ENCODE assay signal across 8 mouse cellular contexts in the genomic region with DNA sequence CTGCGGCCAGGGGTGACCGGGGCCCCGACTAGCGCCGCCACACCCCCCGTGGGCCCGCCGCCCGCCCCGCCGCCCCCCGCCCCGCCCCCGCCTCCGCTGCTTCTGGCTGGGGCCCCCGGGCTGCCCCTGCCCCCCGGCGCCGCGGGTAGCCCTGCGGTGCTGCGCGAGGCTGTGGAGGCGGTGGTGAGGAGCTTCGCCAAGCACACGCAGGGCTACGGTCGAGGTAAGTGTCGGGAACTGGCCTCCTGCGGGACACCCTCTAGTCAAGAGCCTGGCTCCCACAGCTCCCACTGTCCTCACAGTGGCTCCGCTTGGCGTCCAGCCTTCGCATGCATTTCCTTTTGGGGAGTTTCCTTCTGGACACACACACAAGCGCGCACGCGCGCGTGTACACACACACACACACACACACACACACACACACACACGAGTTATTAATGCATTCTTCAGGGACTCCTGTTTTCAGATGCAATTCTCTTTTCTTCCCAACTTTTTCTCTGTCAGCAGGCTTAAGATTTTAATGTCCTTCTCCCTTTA. TPM values are rescaled to one million over a fixed set of nuclear protein-coding genes. Genes with fewer than 3 reads are reported as not detected.
A peak's percentile ranks its signal among the peaks of the same experiment; 100 is the strongest.
DNase-seq lines count a peak whose midpoint lies in the region; ATAC-seq and TF ChIP-seq lines count a peak whose summit lies in the region.

No protein-coding gene starts in this region.

- no peak for TF ChIP-seq EP300 in liver, postnatal 0 days (IDR thresholded peaks at IDR 0.05; ENCODE audit: low read depth)

- H3K36me3 ChIP-seq in embryonic facial prominence, embryonic 12.5 days, result no peaks in the 10 kb centered on the region
- H3K36me3 ChIP-seq in heart, embryonic 12.5 days, result peaks cover 12% of the 10 kb centered on the region; the same call in 1 of the 2 replicates
- H3K36me3 ChIP-seq in kidney, embryonic 16.5 days (ENCODE audit: insufficient read depth, low read length), result no peaks in the 10 kb centered on the region
- H3K36me3 ChIP-seq in liver, postnatal 0 days (replicated peaks; ENCODE audit: insufficient read depth, low read length), result no peaks in the 10 kb centered on the region

- H3K4me2 ChIP-seq in embryonic facial prominence, embryonic 12.5 days (replicated peaks), result peak overlapping the region; percentile 65
- H3K4me2 ChIP-seq in heart, embryonic 12.5 days, result peak overlapping the region; percentile 81
- peak overlapping the region; percentile 73 for H3K4me2 ChIP-seq in kidney, embryonic 16.5 days (replicated peaks; ENCODE audit: low read depth, low read length)
- H3K4me2 ChIP-seq in liver, postnatal 0 days (ENCODE audit: low read depth, low read length), result peak overlapping the region; percentile 96

- H3K9ac ChIP-seq in embryonic facial prominence, embryonic 12.5 days, result peak overlapping the region; percentile 95
- H3K9ac ChIP-seq in heart, embryonic 12.5 days, result peak overlapping the region; percentile 95
- peak overlapping the region; percentile 81 for H3K9ac ChIP-seq in kidney, embryonic 16.5 days (replicated peaks; ENCODE audit: low read length)
- peak overlapping the region; percentile 57 for H3K9ac ChIP-seq in liver, postnatal 0 days (replicated peaks)

- no peaks in the 10 kb centered on the region for H3K9me3 ChIP-seq in embryonic facial prominence, embryonic 12.5 days
- H3K9me3 ChIP-seq in heart, embryonic 12.5 days (replicated peaks), result no peaks in the 10 kb centered on the region
- H3K9me3 ChIP-seq in kidney, embryonic 16.5 days (ENCODE audit: low read length), result no peaks in the 10 kb centered on the region
- H3K9me3 ChIP-seq in liver, postnatal 0 days (ENCODE audit: low read length), result no peaks in the 10 kb centered on the region

- H3K4me3 ChIP-seq in embryonic facial prominence, embryonic 12.5 days, result peak overlapping the region; percentile 89
- H3K4me3 ChIP-seq in heart, embryonic 12.5 days, result peak overlapping the region; percentile 88
- H3K4me3 ChIP-seq in kidney, embryonic 16.5 days (ENCODE audit: low read length), result peak overlapping the region; percentile 71
- peak overlapping the region; percentile 62 for H3K4me3 ChIP-seq in liver, postnatal 0 days (ENCODE audit: low read depth, low read length)

- H3K27ac ChIP-seq in embryonic facial prominence, embryonic 12.5 days, result peak overlapping the region; percentile 97
- H3K27ac ChIP-seq in heart, embryonic 12.5 days (ENCODE audit: poor library complexity, severe bottlenecking), result peak overlapping the region; percentile 98
- H3K27ac ChIP-seq in kidney, embryonic 16.5 days (ENCODE audit: low read length), result peak overlapping the region; percentile 94
- H3K27ac ChIP-seq in liver, postnatal 0 days (ENCODE audit: low read depth), result peak overlapping the region; percentile 74

- peak; percentile 64 for ATAC-seq in embryonic facial prominence, embryonic 12.5 days (ENCODE audit: insufficient number of reproducible peaks, insufficient read depth, low FRiP score, low TSS enrichment)
- ATAC-seq in heart, embryonic 12.5 days (ENCODE audit: insufficient number of reproducible peaks, low FRiP score), result peak; percentile 57
- ATAC-seq in kidney, embryonic 16.5 days (ENCODE audit: low FRiP score, low TSS enrichment), result peak; percentile 56
- peak; percentile 51 for ATAC-seq in liver, postnatal 0 days
- no peak for ATAC-seq in monocyte, adult 5-6 weeks (replicated peaks; ENCODE audit: insufficient number of reproducible peaks, low FRiP score, low TSS enrichment, poor library complexity, severe bottlenecking)

- peaks cover 54% of the 10 kb centered on the region for H3K4me1 ChIP-seq in embryonic facial prominence, embryonic 12.5 days
- peaks cover 50% of the 10 kb centered on the region for H3K4me1 ChIP-seq in heart, embryonic 12.5 days (replicated peaks)
- H3K4me1 ChIP-seq in kidney, embryonic 16.5 days (ENCODE audit: insufficient read depth, low read length), result peaks cover 39% of the 10 kb centered on the region
- peaks cover 19% of the 10 kb centered on the region for H3K4me1 ChIP-seq in liver, postnatal 0 days (ENCODE audit: insufficient read depth)

- H3K27me3 ChIP-seq in embryonic facial prominence, embryonic 12.5 days, result peaks cover 6% of the 10 kb centered on the region
- 0 out of 2 replicates have a peak, but pooled peaks cover 5% of the 10 kb centered on the region for H3K27me3 ChIP-seq in heart, embryonic 12.5 days (replicated peaks)
- peaks cover 15% of the 10 kb centered on the region for H3K27me3 ChIP-seq in kidney, embryonic 16.5 days (ENCODE audit: insufficient read depth, low read length)
- H3K27me3 ChIP-seq in liver, postnatal 0 days (ENCODE audit: insufficient read depth, low read length), result peaks cover 52% of the 10 kb centered on the region

- TF ChIP-seq CTCF in liver, postnatal 0 days (IDR thresholded peaks at IDR 0.05; ENCODE audit: low read depth), result no peak

- DNase-seq in A20 (ENCODE audit: low read depth, low spot score), result peak; percentile 69
- DNase-seq in adipocyte (ENCODE audit: low spot score), result peak; percentile 88
- peak; percentile 45 for DNase-seq in liver, postnatal 0 days
- peak; percentile 66 for DNase-seq in retina, embryonic 14.5 days (ENCODE audit: low spot score)

- WGBS in embryonic facial prominence, embryonic 12.5 days, result under 1% methylated on average over 40 of the region's 40 CpGs
- WGBS in heart, embryonic 12.5 days, result 2% methylated on average over 17 of the region's 40 CpGs
- 1% methylated on average over 33 of the region's 40 CpGs for WGBS in kidney, embryonic 16.5 days
- under 1% methylated on average over 25 of the region's 40 CpGs for WGBS in liver, postnatal 0 days (ENCODE audit: insufficient replicate concordance)

RNA-seq across cellular contexts. Expression of a gene that starts 0.4 kb away (rescaled TPM):
- 6.8 and 8.1 TPM in 2 replicates for polyA plus RNA-seq in embryonic facial prominence, embryonic 12.5 days (2016; fragmentation: Nextera tagmentation; extraction: Ambion mirVana)
- 5.1 and 5.2 TPM in 2 replicates for polyA plus RNA-seq in heart, embryonic 12.5 days (2016; fragmentation: Nextera tagmentation; extraction: Ambion mirVana)
- 6.9 and 7.1 TPM in 2 replicates for polyA plus RNA-seq in kidney, embryonic 16.5 days (2015; fragmentation: Nextera tagmentation; extraction: Ambion mirVana)
- 0.45 and 0.54 TPM in 2 replicates for polyA plus RNA-seq in liver, postnatal 0 days (2015; fragmentation: Nextera tagmentation; extraction: Ambion mirVana)
- total RNA-seq in monocyte, adult 5-6 weeks (2017), result 0.68 to 0.95 TPM in 2 of 3 replicates, not detected in the other

RNA-seq across cellular contexts. Expression of a gene that starts 4.9 kb away (rescaled TPM):
- 2.1 and 2.3 TPM in 2 replicates for polyA plus RNA-seq in embryonic facial prominence, embryonic 12.5 days (2016; fragmentation: Nextera tagmentation; extraction: Ambion mirVana)
- 9.2 and 9.5 TPM in 2 replicates for polyA plus RNA-seq in heart, embryonic 12.5 days (2016; fragmentation: Nextera tagmentation; extraction: Ambion mirVana)
- polyA plus RNA-seq in kidney, embryonic 16.5 days (2015; fragmentation: Nextera tagmentation; extraction: Ambion mirVana), result 2.2 and 2.3 TPM in 2 replicates
- not detected in 2 replicates for polyA plus RNA-seq in liver, postnatal 0 days (2015; fragmentation: Nextera tagmentation; extraction: Ambion mirVana)
- not detected in 3 replicates for total RNA-seq in monocyte, adult 5-6 weeks (2017)

RNA-seq across cellular contexts. Expression of a gene that starts 7.3 kb away (rescaled TPM):
- 49.8 and 52.1 TPM in 2 replicates for polyA plus RNA-seq in embryonic facial prominence, embryonic 12.5 days (2016; fragmentation: Nextera tagmentation; extraction: Ambion mirVana)
- 39.2 and 39.3 TPM in 2 replicates for polyA plus RNA-seq in heart, embryonic 12.5 days (2016; fragmentation: Nextera tagmentation; extraction: Ambion mirVana)
- 32.1 and 35.8 TPM in 2 replicates for polyA plus RNA-seq in kidney, embryonic 16.5 days (2015; fragmentation: Nextera tagmentation; extraction: Ambion mirVana)
- polyA plus RNA-seq in liver, postnatal 0 days (2015; fragmentation: Nextera tagmentation; extraction: Ambion mirVana), result 12.9 and 14.7 TPM in 2 replicates
- 75.3 to 86.8 TPM (median 84.0 TPM) in 3 replicates for total RNA-seq in monocyte, adult 5-6 weeks (2017)

RNA-seq across cellular contexts. Expression of a gene that starts 24.5 kb away (rescaled TPM):
- 2.1 and 2.4 TPM in 2 replicates for polyA plus RNA-seq in embryonic facial prominence, embryonic 12.5 days (2016; fragmentation: Nextera tagmentation; extraction: Ambion mirVana)
- polyA plus RNA-seq in heart, embryonic 12.5 days (2016; fragmentation: Nextera tagmentation; extraction: Ambion mirVana), result 1.6 and 2.4 TPM in 2 replicates
- 1.3 TPM in 2 replicates for polyA plus RNA-seq in kidney, embryonic 16.5 days (2015; fragmentation: Nextera tagmentation; extraction: Ambion mirVana)
- polyA plus RNA-seq in liver, postnatal 0 days (2015; fragmentation: Nextera tagmentation; extraction: Ambion mirVana), result not detected in 2 replicates
- total RNA-seq in monocyte, adult 5-6 weeks (2017), result not detected in 3 replicates

RNA-seq across cellular contexts. Expression of a gene that starts 28.4 kb away (rescaled TPM):
- 167 and 172 TPM in 2 replicates for polyA plus RNA-seq in embryonic facial prominence, embryonic 12.5 days (2016; fragmentation: Nextera tagmentation; extraction: Ambion mirVana)
- polyA plus RNA-seq in heart, embryonic 12.5 days (2016; fragmentation: Nextera tagmentation; extraction: Ambion mirVana), result 90.8 and 95.8 TPM in 2 replicates
- polyA plus RNA-seq in kidney, embryonic 16.5 days (2015; fragmentation: Nextera tagmentation; extraction: Ambion mirVana), result 129 and 156 TPM in 2 replicates
- 54.6 and 56.5 TPM in 2 replicates for polyA plus RNA-seq in liver, postnatal 0 days (2015; fragmentation: Nextera tagmentation; extraction: Ambion mirVana)
- total RNA-seq in monocyte, adult 5-6 weeks (2017), result 41.2 to 53.1 TPM (median 49.7 TPM) in 3 replicates
